Mouse (Mus musculus): ENCODE results near the gene Ppbp.
A peak's percentile ranks its signal among the peaks of the same experiment; 100 is the strongest.

Ppbp gene

DNA sequence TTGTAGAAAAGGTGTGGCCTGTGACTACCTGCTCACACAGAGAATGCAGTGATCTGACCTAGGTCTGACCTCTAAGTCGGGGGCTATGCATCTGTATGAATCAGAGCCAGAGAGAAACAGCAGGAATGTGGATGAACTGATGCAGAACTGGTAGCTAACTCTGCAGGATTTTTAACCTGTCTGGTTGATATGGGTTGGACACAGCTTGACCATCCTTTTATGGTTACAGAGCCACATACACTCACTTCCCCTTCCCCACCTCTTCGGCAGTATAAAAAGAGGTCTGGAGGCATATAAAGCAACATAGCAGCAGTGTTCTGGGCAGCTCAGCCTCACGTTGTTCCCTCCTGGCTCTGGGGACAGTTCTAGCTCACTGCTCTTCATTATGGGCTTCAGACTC lies at the start of gene Ppbp:
Gene Ppbp, plus strand, starts transcription at position 301 of the 400 bp plus-strand sequence.
- DNase-seq = no peak

GRCm38 (mm10) chr5:90722656-90723055 lies 45.7 kb upstream of the Ppbp start:
- DNase-seq = no peak

DNA sequence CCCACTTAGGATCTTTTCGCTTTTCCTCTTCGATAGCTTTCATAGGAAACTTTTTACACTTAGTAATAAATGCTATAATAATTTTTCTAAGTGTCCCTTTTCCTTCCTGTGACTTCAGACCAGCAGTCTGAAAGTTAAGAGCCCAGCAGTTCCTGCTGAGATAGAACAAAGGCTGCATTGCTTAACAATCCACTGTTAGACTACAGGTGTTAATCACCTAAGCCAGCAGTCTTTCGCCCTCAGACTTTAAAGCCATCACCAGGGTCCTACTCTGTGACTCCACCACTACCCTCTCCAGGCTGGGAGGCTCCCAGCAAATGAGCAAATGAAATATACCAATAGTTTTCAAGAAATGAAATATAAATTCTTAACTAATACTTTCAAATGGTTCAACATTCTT lies 40.1 kb upstream of the Ppbp start:
- DNase-seq = no peak

GRCm38 (mm10) chr5:90731480-90731879 lies 36.8 kb upstream of the Ppbp start:
- peak; percentile 74 to 86 for DNase-seq

- no peak for DNase-seq
Observed at GRCm38 (mm10) chr5:90742029-90742428, 26.3 kb upstream of the Ppbp start.

DNA sequence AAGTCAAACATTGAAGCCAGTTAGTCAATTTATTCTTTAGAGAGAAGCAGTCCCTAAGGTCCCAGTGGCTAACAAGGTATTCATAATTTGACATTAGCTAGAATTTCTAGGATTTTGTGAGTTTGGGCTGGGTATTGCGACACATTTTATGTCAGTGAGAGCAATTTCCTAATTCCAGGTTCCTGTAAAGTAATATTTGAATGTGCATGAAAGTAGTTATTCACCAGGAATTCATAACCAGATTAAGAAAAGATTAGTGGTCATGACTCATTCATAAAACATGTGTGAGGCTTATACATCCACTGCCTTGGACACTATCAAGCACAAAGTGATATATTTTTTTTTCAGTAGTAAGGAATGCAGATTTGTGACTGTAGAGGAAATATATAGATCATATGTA lies 14.4 kb upstream of the Ppbp start:
- no peak for DNase-seq

DNA sequence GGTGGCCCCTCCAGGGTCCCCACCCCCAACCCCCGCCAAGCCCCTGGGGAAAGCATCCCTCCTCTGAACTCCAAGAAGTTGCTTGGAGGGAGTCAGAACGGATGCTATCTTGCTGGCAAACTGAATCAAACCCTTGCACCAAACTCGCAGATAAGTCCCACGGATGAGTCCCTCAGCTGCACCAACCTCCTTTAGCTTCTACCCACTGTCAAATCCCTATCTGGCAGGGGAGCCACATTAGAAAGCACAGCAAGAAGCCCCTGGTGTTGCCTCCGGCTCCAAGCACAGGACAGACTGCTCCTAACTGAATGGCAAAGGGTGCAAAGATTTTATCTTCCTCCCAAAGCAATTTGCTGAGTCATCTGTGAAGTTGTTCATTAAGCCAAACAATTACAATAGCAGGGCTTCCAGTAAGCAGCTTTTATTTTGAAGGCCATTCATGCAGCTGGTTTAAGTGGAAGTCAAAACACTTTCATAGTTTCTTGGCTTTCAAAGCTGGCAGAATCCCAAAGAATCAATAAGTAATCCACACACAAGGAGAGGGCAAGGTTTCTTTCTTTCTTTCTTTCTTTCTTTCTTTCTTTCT lies 10.2 kb upstream of the Ppbp start:
- DNase-seq = no peak

GRCm38 (mm10) chr5:90759077-90760065 lies 8.9 kb upstream of the Ppbp start, which contains the start of gene Cxcl5:
Cxcl5 (plus strand) TSS chr5:90759360.
- DNase-seq = peak; percentile 32 to 38

- DNase-seq = no peak
Observed at GRCm38 (mm10) chr5:90760303-90760702, 8.0 kb upstream of the Ppbp start.

DNA sequence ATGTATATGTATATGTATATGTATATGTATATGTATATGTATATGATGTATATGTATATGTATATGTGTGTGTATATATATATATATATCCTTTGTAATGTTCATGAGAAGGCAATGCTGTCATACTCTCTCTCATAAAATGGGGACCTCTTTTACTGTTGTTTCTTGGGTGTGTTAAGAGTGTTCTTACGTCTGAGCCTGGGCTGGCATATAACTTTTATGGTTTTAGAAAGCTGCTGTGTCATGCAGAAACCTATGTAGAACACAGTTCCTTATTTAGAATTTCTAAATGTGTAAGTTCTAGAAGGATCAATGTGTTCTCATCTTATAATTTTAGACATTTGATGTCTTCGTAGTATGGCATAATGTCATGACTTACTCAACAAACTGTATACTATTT lies 7.5 kb upstream of the Ppbp start:
- DNase-seq = no peak

- DNase-seq = no peak
Observed at GRCm38 (mm10) chr5:90761834-90762233, 6.5 kb upstream of the Ppbp start.

- no peak for DNase-seq
Observed at GRCm38 (mm10) chr5:90763912-90764665, 4.2 kb upstream of the Ppbp start.

DNA sequence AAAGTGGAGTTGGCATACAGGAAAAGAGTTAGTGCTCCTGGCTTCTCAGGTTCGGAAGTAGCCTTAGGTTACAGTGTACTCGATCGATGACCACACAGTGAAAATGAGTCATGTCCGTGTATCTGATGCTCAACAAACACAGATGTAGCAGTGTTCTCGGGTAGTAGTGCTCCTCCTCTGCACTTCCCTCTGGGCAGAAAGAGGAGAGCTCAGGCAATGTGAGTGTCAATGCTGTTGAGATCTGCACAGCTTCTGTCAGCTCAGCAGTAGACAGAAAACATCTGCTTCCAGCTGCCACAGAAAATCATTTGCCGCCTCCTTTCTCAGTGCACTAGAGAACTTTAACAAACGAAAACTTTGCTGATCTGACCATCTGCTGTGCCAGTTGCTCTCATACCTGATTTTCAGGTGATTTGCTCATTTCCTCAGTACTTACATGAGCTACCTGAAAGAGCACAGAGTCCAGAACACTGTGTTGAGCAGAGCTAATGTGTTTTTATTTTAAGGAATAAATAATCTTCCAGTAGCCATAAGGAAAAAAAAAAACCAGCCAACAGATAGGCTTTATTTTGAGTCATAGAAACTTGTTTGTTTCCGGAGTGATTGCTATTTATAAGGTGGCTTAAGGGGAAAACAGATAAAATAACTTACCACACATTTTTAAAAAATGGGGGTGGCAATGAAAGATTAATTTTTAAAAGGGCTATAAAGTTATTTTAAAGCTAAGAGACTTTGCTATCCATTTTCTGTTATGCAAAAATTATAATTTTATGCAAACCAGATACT lies 2.3 kb upstream of the Ppbp start:
- no peak for DNase-seq

DNA sequence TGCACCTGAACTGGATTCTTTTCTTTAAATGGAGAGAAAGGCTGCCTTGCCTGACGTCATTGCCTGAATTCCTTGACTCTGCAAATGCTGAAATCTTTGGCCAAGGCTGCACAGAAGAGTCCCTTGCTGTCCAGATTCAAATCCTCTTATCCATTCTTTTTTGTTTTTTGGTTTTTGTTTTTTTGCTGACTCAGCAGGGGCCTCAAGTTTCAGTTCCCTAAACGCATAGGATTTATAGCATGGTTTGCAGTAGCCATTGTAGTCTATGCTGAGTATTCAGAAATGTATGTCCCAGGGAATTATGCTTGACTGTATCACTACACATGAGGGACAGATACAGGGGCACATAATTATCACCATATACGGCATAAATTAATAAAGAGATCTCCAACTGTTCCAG lies 3.1 kb downstream of the Ppbp start:
- no peak for DNase-seq

- DNase-seq = no peak
Observed at GRCm38 (mm10) chr5:90771880-90772653, 3.7 kb downstream of the Ppbp start, which contains the start of gene Pf4. Pf4 (plus strand) TSS chr5:90772435.

- no peak for DNase-seq
Observed at GRCm38 (mm10) chr5:90775562-90775961, 7.2 kb downstream of the Ppbp start.

DNA sequence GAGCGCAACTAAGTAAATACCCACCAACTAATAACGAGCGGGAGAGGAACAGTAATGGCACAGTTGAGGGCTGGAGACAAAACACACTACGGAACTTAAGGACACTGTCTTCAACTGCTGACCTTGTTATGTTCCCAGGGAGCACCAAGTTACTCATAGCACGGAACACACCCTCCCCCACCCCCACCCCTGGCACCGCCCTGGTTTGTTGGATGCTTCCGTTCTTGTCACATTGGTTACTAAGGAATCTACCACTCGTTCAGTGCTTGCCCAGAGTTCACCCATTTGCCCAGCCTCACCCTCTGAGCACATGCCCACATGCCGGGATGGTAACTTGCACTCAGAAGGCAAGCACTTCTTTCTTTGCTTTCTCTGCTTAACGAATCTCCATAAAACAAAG lies 9.3 kb downstream of the Ppbp start:
- no peak for DNase-seq

GRCm38 (mm10) chr5:90778856-90779255 lies 10.5 kb downstream of the Ppbp start:
- DNase-seq = no peak

DNA sequence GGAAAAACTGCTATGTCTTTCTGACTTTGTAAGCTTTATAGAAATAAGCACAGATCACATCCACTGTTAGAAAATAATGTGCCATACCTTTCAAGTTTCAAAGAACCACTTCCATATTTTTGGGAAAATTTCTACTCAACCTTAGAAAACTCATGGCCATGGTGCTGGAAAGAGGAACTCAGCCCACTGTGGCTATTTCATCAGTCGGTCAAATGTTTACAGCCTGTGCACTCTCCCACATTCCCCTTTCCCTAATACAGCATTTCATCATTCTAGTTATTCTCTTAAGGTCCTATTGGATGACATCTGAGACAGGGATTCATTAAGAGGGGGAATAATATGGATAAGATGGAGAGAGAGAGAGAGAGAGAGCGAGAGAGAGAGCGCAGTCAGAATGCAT lies 15.4 kb downstream of the Ppbp start:
- no peak for DNase-seq

GRCm38 (mm10) chr5:90785659-90786588 lies 17.6 kb downstream of the Ppbp start, which contains the start of gene Cxcl3:
Cxcl3 (plus strand) TSS chr5:90786103.
- peak; percentile 39 to 43 for DNase-seq
